Mouse (Mus musculus) thymus, adult 18-20 months (tissue): ENCODE results near the gene Plekhs1.

Experiments used
- DNase-seq, 2 experiments: peaks; one replicate each; pipeline ENCODE4 v3.0.0; 2022; ENCODE audit warnings: mixed read lengths in 2 of 2

Plekhs1 gene

DNA sequence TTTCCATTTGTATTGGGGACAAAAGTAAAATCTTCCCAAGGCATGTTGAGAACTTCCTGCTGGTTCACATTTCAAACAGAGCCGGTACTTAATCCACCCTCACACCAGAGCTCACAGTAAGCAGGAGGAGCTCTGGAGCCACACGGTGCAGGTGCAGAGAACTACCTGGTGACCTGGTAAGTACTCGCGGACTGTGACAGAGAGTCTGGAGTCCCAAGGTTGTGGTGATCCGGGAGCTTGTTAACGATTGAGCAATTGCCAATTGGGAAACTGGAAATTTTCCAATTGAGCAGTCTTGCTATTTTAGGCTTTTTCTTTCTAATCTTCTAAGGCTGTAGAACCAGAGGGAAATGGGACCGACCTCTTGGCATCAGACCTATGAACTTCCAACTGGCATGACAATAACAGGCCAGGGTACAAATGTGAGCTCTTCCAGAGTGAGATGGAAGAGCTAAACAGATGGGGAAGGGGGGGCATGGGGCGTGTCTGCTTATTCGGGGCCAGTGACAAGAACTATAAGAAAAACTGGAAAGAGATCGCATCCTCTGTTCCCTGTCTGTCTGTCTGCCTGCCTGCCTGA lies at the start of gene Plekhs1:
Gene Plekhs1 (plus strand): TSS at position 119 of the 580 bp plus-strand sequence.
- no peak for DNase-seq

DNA sequence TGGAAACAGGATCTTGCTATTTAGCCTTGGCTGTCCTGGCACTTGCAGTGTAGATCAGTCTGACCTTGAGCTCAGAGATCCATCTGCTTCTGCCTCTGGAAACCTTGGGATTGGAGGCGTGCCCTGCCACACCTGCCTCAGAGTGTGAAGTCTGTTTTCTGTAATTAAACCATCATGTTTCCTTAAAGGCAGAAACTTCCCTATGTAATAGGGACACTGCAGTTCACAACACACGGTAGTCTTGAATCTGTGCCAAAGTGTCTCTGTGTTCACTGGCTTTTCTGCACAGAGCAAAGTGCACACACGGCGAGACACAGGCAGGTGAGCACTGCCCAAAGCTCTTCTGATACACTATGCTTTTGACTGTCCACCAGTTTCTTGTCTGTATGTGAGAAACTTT lies 43.0 kb upstream of the Plekhs1 start:
- no peak for DNase-seq

DNA sequence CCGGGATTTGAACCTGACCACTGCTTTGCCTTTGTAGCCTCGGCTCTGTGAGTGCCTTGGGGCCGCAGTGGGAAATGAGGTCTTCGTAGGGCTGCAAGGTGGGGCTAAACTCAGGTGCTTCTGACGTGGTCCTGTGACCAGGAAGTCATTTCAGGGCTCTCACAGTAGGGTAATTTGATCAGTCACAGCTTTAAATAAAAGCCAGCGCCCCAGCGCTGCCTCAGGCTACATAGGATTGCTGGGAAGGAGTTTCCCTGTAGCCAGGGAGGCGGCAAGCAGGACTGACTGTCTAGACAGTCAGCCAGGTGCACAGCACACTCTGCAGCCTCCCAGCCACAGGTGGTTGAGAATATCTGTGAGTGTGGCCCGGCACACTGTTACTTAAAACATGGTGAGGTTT lies 42.0 kb upstream of the Plekhs1 start:
- no peak for DNase-seq

DNA sequence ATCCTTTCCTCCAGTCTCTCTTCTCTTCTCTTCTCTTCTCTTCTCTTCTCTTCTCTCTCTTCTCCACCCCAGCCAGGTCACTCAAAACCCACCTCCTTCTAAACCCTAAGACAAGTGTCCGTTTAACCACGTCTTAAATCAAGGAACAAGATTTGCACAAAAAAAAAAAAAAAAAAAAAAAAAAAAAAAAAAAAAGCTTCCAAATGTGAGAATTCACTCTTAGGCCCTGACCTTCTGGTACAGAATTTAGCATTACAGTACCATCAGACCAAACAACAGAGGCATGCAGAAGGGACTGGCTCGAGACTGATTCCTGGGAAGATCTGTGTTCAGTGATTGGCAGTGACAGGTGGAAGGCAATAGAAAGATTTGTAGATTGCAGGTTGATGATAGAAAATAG lies 41.1 kb upstream of the Plekhs1 start:
- no peak for DNase-seq

- peak; percentile 20 to 26 for DNase-seq
Observed at GRCm38 (mm10) chr19:56422476-56423338, 38.7 kb upstream of the Plekhs1 start.

GRCm38 (mm10) chr19:56423370-56423769 lies 38.1 kb upstream of the Plekhs1 start:
- DNase-seq, result no peak

DNA sequence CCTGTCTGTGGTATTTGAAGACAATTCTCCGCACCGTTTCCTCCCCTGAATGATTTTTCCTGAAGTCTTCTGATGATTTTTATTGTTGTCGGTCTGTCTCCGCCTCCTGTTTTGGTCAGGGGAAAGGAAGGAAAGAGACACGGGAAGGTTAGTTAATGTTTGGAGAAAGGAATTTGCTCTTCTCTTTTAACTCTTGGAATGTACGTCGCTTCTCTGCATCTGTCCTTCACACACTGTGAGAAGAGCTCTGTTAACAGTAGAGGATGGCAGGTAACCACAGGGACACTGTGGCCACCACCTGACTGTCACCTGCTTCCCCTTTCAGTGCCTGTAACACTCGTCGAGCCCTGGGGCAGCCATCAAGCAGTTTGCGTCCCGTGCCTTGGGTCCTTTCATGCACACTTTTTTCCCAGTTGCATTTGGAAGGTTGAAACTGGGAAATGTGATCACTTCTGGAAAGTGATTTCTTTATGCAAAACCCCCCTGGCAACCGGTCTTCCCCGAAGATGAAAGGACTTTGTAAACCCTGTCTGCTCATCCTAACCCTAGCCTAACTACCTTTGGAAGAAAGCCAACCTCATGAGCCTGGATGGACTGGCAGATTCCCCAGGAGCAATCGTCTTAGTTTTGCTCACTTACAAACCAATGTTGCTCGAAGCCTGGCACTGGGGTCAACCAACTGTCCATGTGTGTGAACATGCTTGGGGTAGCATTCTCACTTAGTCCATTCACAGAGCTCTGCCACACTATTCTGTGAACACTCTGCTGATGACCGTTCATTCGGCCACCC lies 36.6 kb upstream of the Plekhs1 start:
- DNase-seq, result no peak

- no peak for DNase-seq
Observed at GRCm38 (mm10) chr19:56425492-56425891, 35.9 kb upstream of the Plekhs1 start.

GRCm38 (mm10) chr19:56430369-56430768 lies 31.1 kb upstream of the Plekhs1 start:
- no peak for DNase-seq

DNA sequence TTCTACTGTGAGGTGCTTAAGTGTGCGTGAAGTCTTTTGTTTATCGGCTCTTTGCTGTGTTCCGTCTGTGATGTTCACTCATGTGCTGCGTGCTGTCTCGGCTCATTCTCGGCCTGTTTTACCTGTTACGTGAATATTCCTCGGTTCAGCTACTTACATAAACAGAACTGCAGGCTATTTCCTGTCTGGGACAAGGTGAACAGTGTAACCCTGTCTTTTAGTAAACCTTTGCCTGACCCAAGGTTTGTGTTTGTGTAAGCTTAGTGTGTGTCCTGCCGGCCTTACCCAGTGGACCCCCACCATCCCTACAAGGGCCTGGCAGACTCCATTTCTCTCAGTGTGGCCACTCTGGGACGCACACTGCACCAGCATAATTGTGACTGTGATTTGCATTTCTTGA lies 28.7 kb upstream of the Plekhs1 start:
- no peak for DNase-seq

DNA sequence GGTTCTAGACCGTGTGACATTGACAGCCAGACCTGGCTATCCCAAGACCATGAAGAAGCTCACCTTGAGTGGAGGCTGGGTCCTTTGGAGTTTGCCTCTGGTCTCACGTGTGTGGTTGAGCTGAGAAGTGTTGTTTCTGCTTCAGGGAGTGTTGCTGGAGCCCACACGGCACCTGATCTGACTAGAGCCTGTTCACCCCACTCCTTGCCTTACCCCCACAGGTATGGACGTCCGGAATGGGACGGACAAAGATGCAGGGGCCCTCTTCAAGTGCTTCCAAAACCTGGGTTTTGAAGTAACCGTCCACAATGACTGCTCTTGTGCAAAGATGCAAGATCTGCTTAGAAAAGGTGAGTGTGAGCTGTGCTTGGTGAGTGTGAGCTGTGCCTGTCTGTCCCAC lies 27.9 kb upstream of the Plekhs1 start:
- DNase-seq, result no peak

DNA sequence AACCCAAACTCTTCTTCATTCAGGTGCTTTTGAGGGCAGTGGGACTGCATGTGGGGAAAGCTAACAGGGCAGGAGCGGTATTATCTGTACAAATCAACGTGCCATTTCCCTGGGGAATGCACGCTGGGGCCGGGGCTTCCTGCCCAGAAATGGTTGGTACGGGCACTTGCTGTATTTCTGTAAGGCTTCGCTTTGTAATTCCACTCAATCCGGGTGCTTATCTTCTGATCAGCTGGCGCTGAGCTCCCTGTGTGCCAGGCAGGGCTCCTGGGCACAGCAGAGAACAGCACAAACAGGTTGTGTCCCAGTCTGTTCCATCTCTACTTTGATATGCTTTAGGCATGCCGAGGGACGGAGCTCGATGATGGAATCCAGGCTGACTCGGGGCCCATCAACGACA lies 25.1 kb upstream of the Plekhs1 start:
- no peak for DNase-seq

GRCm38 (mm10) chr19:56438357-56439071 lies 22.9 kb upstream of the Plekhs1 start:
- DNase-seq, result no peak

DNA sequence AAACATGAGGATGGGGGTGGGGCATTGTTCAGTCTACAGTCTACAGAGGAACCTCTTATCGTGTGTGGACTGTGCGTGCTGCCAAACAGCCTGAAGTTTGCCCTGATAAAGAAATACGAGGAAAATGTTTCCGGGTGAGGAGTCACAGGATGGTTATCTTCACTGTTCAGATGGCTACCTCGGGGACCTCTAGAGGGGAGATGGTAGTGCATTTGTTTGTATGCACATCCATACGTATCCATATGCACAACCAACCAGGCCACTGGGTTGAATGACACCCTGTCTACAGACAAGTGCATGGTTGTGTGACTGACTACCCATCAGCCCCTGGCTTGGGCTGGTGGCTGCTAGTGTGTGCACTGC lies 22.4 kb upstream of the Plekhs1 start:
- DNase-seq, result no peak

DNA sequence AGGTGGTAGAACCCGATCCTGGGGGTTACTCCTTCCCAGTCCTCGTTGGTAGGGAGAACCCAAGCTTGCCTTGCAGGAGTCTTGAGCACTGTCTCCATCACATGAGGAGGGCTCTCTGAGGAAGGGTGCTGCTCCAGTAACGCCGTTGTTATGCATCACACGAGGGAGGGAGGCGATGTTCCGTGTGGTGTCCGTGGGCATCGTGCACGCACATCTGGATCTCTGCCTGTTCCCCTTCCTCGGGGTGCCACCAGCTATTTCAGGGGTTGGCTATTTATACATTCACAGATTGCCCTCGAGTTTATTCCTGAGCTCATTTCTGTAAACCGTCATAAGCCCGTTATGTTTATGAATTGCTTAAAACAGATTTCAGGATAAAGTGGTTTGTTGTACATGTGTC lies 18.0 kb upstream of the Plekhs1 start:
- no peak for DNase-seq

DNA sequence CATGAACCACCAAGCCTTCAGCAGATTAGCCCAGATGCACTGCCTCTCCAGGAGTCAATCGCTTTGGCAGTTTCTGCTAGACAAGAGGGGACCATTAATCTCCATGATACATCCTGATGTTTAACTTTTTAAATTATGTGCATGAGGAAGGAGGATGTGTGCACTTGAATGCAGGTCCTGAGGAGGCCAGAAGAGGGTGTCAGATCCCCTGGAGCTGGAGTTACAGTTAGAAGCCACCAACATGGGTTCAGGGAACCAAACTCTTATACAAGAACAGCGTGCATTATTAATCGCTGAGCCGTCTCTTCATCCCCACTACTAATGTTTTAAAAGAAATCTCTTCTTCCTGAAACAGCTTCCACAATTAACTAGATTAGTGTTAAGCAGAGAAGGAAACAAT lies 12.7 kb upstream of the Plekhs1 start:
- DNase-seq, result no peak

DNA sequence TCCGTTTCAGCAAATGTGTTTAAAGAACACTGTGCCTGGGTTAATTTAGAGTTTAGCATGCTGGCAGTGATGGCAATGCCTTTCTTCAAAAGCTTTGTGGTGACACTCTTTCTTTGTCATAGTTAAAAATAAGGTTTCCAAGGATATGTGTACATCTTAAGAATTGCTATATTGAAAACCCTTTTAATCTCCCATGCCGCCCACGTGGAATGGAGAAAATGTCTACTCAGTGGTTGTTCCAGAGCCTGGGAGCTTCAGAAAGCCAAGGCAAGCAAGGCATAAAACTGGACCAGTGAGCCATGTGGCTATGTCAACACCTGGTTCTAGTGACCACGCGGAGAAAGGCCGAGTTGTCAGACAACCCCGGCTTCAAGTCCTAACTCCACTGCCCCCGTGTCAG lies 11.9 kb upstream of the Plekhs1 start:
- no peak for DNase-seq

- no peak for DNase-seq
Observed at GRCm38 (mm10) chr19:56450892-56451291, 10.5 kb upstream of the Plekhs1 start.

DNA sequence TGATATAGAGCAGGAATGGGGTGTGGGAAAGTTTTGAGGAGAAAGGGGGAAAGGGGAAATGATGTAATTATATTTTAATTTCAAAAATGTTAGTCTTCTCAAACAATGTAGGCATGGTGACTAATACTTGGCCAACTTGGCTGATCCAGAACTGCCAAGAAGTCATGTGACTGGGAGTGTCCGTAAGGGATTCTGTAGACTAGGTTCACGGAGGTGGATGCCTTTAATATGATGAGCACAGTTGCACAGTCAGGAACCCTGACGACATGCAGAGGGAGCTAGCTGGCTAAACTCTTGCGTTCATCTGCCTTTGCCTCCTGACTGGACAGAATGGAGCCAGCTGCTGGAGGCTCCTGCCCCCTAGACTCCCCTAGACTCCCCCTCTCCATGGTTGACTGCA lies 9.6 kb upstream of the Plekhs1 start:
- DNase-seq, result no peak

DNA sequence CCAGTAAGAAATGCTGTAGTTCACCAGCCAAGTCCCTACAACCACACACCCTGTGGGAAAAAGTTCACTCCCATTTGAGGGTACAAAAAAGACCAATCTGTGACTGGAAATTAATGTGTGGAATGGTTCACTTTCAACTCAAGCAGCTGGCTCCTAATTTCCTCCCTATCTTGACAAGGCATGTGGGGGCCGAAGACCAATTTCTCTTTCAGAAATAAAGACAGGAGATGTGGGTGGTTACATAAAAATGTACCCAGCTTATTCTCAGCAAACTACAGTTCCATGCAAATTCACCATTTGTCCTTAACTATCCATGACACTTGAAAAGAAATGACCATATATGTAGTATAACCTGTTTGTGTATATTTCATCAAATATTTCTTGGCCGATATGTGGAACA lies 9.0 kb upstream of the Plekhs1 start:
- no peak for DNase-seq

- DNase-seq, result no peak
Observed at GRCm38 (mm10) chr19:56454862-56455261, 6.6 kb upstream of the Plekhs1 start.

GRCm38 (mm10) chr19:56455369-56455768 lies 6.1 kb upstream of the Plekhs1 start:
- no peak for DNase-seq

DNA sequence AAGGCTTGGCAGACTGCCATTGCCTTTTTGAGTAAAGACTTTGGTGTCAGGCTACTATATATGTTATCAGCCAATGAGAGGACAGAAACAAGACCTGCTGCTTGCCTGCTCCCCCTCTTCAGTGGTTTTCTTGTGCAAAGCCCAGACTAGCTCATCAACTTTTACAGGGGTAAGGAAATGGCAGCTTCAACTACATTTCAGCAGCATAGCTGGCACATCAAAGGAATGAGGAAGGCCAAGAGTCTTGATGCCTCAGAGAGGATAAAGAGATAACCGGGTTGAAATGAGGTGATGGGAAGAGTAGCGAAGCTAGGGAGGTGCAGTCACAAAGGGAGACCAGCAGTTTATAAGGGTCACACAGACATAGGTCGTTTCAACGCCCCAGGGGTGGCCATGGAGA lies 3.9 kb upstream of the Plekhs1 start:
- no peak for DNase-seq
